Mouse (Mus musculus): Measurements from ENCODE around the gene Ropn1.
"Not testable (repeated sequence)": the region's sequence is repeated elsewhere in the genome, so short reads cannot be mapped to it uniquely, and the experiment has no call there.

Gene Ropn1

DNA sequence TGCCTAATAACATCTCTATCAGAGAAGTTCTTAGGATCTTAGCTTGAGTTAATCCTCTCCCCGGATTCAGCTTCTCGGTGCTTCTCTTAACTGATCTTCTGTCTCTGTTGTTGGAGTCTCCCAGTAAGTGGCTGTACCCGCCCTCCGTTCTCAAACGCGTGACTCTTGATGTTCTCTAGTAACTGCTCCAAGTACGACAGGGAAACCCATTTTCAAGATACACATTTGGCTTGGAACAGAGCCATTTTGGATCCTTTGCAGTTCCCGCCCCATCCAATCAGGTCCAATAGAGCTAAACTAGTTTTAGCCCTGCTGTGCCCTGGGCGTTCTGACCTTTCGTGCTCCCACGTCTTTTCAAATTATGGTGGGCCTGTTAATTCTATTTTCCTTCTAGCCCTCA is 41.4 kb downstream of the Ropn1 start:
- no peak for DNase-seq

DNA sequence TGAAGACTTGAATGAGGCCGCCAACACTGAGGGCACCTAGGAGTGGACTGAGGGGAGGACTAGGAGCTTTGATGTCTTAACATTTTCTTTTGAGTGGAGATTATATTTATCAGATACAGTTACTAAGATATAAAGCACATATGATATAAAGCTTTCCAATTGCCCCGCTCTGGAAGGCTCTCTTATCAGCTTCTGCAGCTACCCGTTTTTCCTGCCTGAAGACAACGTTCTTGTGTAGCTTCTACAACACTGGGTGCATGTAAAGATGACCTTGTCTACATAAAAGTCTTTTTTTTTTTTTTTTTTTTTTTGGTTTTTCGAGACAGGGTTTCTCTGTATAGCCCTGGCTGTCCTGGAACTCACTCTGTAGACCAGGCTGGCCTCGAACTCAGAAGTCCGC is 44.8 kb downstream of the Ropn1 start:
- no peak for DNase-seq

DNA sequence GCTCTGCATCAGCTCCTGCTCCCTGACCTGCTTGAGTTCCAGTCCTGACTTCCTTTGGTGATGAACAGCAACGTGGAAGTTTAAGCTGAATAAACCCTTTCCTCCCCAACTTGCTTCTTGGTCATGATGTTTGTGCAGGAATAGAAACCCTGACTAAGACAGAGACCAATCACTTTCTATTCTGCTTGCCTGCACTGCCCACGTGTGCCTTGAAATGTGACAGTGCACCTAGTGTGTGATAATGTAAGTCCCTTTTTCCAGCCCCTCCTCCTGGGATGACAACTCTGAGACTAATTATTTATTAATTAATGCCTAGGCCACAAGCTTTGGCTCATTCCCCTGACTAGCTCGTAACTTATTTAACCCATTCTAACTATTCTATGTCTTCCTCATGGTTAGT is 49.0 kb downstream of the Ropn1 start:
- not testable (repeated sequence) for DNase-seq

DNA sequence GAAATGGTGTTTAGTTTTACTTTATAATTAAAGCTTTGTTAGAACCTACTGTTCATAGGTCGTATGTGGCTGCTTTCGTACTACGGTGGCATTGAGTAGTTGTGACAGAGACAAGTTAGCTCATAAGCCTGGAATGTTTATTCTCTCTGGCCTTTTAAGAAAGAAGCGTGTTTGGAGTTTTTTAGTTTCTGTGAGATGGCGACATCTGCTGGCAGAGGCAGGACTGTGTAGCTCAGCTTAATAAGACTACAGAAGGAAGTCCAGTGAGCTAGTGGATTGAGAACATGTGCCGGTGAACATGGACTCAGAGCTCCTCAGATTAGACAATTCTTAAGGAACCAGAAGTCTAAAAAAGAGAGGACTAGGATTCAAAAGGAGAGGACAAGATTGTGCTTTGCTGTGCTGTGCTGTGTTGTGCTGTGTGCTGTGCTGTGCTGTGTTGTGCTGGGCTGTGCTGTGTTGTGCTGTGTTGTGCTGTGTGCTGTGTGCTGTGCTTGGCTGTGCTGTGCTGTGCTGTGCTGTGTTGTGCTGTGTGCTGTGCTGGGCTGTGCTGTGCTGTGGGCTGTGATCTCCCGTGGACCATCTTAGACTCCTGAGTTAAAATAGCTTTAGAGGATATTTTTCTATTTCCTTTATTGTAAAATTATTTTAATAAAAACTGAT is 50.6 kb downstream of the Ropn1 start:
- DNase-seq: peak; percentile 66 to 67

DNA sequence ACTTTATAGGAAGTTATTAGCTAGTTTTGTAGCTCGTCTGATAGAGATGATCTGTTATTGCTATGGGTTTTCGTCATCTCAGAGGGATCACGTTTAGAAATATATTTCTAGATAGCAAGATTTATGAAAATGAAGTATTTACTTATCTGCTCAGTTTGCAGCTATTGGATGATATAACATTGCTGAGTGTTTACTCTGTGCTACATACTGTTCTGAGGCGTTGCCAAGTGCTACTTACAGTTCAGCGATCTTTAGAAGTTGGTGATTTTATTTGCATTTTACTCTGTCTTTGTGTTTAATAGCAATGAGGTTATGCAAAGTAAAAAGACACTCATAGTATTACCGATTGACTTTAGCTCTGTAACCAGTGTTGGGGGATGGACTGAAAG is 51.1 kb downstream of the Ropn1 start:
- no peak for DNase-seq

DNA sequence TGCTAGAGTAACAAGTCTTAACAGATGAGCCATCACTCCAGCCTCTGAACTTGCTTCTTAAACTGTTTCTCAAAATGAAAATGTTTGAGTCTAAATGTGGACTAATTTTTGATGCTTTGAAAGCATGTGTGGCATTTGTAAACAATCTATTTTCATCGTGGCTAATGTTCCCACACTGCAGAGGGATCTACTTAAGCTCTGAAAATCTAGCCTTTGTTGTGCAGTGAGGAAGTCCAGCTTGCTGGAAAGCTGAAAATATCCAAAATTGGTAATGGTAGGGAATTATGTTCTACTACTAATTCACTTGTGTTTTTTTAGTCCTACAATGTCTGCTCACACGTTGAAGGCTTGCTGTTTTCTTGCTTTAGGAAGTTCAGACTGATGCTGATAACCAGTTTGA is 56.3 kb downstream of the Ropn1 start:
- no peak for DNase-seq

DNA sequence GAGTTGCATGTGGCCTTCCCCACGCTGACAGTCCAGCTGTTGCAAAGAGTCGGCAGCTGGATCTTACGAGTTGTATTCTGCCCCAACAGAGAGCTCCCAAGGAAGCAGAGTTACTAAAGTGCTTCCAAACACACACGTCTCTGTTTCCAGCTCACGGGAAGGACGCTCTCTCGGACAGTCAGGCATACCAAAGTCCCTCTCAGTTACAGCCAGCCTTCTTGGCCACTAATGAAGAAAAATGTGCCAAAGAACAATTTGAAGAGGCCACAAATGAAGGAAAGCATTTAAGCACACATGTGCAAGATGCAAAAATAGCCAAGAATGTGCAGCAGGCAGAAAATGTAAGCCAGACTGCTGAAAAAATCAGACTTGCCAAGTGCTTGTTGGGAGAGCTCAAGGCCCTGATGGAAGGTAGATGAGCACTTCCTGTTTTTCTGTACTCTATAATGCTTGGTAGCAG is 56.8 kb downstream of the Ropn1 start:
- DNase-seq: no peak

DNA sequence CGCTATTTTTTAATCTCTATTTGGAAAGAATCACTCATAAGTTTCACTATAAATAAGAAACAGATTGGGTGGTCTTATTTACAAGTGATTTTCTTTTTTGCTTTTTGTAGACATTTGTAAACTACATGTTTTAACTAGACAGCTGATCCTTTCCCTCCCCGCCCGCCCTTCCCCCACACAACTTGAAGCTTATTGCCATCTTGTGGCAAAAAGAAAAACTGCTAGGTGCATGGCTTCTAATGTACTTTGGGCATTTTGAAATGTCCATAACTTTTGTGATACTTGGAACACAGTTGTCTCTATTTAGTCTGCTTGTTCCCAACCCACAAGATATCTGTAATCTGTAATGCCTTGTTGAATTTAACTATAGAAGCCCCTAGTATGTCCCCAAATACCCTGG is 61.8 kb downstream of the Ropn1 start:
- DNase-seq: no peak

DNA sequence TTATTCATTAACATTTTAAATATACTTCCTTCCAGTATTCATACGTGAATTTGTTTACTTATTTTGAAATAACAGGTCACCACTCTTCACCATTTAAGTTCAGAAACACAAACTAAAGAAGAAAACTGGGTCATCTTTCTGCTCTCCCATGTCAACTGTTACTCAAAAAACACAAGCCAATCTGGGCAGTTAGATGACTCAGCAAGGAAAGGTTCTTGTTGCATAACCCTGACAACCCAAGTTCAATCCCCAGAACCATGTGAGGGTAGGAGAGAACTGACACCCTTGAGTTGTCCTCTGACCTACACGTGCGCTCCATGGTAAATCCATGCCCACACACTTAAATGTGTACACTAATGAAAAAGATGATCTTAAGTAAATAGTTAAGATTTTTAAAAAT is 75.4 kb downstream of the Ropn1 start:
- no peak for DNase-seq

All from B cell, adult 2 months (primary cell).